Mouse (Mus musculus): ENCODE data around the gene Tec.

DNA sequence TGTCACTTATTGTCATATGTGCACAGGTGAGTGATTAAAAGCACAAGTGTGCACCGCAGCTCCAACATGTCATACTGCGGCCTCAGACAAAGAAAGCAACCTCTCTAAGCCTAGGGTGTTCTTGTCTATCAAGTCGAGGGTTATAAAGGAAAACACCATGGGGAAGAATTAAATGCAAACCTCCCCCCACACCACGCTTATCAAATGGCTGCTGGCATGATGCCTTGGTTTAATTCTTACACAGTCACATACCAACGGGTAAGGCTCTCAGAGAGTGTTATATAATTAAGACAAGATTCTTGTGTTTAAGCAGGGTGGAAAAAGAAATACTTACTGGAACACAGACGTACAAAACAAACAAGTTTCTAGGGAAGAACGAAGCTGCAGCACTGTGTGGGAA is 132.5 kb downstream of the Tec start:
- TF ChIP-seq GATA1 (IDR thresholded peaks at IDR 0.05; ENCODE audit: low read length) (no peak), TAL1 (IDR thresholded peaks at IDR 0.05; ENCODE audit: low read length) (no peak)

Measured in erythroblast, embryonic 14.5 days (primary cell).